Mouse (Mus musculus) B cell, adult 2 months (primary cell): ENCODE measurements around the gene Ptprg.

ENCODE experiments used
- DNase-seq, 2 experiments: peaks; one replicate each; pipeline ENCODE4 v3.0.0; 2022

Gene Ptprg

GRCm38 (mm10) chr14:11833678-11834077, 280.3 kb downstream of the Ptprg start:
- DNase-seq, result no peak

GRCm38 (mm10) chr14:11835706-11836445, 282.5 kb downstream of the Ptprg start:
- DNase-seq, result no peak

DNA sequence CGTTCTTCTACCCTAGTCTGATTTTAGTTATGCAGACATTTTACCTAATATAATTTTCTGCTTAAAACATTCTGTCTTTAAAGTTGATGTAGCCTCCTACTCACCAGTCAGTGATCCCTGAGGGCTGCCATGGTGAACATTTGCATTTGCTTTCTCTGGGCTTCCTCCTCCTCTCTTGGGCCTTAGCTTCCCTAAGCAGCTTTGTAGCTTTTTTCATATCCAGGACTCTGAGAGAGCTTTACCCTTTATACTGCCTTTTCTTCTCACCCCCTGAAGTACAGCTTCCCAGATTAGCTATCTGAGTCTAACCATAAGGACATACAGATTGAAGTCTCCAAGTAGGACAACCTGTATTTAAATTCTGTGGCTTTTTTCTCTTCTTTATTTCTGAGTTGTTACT, 284.4 kb downstream of the Ptprg start:
- DNase-seq, result no peak

GRCm38 (mm10) chr14:11841621-11842020, 288.3 kb downstream of the Ptprg start:
- DNase-seq, result no peak

- no peak for DNase-seq
Measured at GRCm38 (mm10) chr14:11852896-11853295, 299.6 kb downstream of the Ptprg start.

DNA sequence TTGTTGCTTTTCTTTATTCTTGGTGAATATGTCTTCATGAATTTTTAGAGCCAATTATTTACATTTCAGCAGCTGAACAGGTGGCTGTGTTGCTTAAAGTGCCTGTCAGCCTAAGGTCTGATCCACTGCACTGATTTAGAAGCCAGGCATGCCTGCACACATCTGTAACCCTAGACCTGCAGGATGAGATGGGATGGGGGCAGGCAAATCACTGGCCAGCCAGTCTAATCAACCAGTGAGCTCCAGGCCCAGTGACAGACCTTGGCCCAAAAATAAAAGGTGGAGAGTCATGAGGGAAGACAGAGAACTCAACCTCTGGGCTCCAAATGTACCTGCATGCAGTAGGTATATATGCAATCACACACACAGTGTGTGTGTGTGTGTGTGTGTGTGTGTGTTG, 302.2 kb downstream of the Ptprg start:
- no peak for DNase-seq

- DNase-seq, result no peak
Measured at GRCm38 (mm10) chr14:11857928-11858481, 304.7 kb downstream of the Ptprg start.

DNA sequence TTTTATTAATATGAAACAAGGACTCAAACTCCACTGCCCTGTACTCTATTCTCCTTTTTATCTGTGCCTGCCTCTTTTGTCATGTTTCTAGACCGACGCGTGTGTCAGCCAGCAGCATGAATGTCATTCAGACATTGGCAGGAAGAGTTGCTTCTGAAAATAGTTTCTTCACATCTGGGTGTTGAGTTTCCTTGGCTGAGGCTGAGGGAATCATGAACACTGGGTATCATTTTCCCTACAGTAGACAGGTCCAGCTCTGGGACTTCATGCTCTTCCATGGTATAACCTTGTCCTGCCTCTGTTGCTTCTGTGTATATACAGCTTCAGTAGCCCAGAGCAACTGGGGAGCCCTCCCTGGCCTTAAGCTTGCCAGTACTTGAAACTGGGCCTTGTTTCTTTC, 310.0 kb downstream of the Ptprg start:
- no peak for DNase-seq

- no peak for DNase-seq
Measured at GRCm38 (mm10) chr14:11864840-11865239, 311.5 kb downstream of the Ptprg start.

DNA sequence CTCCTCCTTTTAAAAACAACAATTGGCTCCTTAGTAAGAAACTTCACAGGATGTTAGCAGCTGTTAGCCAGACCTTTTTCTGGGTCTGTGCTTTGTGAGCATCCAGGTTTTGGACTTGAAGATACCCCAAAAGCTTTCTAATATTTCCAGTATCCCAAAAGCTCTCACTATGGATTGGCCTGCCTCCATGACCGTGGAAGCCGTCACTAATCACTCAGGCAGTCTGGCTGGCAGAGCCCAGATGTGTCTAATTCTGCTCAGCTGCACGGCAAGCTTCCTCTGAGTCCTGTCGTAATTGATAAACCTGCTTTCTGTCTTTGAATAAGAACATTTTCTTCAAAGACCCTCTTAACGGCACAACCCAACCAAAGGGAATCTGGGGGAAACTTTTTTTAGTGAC, 312.0 kb downstream of the Ptprg start:
- DNase-seq, result no peak

DNA sequence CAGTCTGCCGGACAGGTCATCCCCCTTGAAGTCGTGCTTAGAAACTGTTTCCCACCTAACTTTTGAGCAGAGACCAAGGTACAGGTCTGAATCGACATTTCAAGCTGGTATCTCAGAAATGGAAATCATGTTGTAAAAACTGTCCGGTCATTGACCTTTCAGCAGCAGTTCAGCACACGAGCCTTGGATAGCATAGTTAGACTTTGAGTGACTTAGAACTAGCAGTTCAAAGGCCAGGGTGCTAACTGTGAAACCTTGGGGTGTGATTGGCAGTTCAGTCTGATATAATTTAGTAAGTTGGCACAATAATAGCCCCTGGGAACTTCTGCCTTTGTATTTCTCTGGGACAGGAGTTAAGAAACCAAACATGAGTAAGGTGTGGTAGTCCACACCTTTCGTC, 312.5 kb downstream of the Ptprg start:
- DNase-seq, result no peak

GRCm38 (mm10) chr14:11866416-11866815, 313.1 kb downstream of the Ptprg start:
- DNase-seq, result no peak

GRCm38 (mm10) chr14:11868636-11869035, 315.3 kb downstream of the Ptprg start:
- no peak for DNase-seq

DNA sequence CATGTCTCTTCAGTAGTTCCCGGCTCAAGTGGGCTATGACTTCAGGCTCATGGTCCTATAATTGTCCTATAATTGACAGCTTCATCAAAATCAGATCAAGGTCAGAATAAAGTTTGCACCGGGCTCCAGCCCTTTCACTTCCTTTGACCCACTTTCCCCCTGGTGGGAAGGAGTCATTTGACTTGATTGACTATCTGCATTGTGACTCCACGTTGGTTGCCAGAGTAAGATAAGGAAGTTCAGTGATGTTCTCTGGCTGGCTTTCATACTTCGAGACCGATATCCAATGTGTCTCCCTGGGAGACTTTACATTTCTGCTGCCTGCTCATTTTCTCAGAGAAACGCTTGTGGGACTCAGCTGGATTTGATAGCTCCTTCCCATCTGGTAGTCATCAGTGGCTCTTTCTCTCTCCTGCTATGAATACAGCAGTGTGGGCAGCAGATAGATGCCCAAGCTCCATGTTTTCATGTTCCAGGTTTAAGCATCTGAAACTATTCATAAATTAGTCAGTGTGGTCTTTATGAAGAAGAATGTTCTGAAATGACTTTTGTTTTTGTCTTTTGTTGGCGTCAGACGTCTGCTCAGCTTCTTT, 318.5 kb downstream of the Ptprg start:
- no peak for DNase-seq

GRCm38 (mm10) chr14:11874266-11874665, 320.9 kb downstream of the Ptprg start:
- DNase-seq, result no peak

- no peak for DNase-seq
Measured at GRCm38 (mm10) chr14:11874960-11875889, 321.9 kb downstream of the Ptprg start.

DNA sequence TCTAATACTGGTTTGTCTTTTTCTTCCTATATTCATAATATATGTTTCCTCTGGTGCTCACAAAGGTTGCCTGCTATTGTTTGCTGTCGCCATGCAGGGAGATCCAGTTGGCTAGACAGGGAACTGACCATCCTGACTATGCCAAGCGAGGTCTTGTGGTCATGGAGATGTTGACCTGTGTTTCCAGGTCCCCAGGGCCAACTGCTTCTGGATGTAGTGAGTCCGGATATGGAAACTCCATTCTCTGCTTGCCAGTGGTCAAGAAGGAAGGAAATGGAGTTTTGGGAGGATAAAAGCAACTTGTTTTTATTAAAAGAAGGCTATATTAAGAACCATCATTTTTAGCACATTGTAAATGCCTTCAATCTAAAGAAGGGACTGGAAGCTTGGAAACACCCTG, 327.8 kb downstream of the Ptprg start:
- no peak for DNase-seq

- no peak for DNase-seq
Measured at GRCm38 (mm10) chr14:11883142-11883921, 330.0 kb downstream of the Ptprg start.

GRCm38 (mm10) chr14:11883995-11884394, 330.7 kb downstream of the Ptprg start:
- no peak for DNase-seq

GRCm38 (mm10) chr14:11886417-11886816, 333.1 kb downstream of the Ptprg start:
- DNase-seq, result no peak

- DNase-seq, result no peak
Measured at GRCm38 (mm10) chr14:11890890-11891289, 337.6 kb downstream of the Ptprg start.

DNA sequence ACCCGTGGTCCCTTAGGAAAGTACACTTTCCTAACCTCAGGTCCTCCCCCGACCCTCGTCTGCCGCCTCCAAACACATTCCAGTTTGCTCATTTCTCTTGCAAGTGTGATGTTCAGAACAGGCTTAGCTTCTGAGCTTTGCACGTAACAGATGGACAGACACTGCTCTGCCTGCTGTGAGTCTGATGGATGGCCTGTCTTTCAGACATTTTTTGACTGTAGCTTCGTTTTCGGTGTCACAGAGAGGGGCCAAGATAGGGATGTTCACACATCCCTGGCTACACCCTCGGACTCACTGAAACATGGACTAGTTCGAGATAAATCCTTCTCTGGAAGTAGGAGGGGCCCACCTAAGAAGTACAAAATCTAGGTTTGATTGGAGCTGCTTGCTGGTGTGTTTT, 339.3 kb downstream of the Ptprg start:
- no peak for DNase-seq

DNA sequence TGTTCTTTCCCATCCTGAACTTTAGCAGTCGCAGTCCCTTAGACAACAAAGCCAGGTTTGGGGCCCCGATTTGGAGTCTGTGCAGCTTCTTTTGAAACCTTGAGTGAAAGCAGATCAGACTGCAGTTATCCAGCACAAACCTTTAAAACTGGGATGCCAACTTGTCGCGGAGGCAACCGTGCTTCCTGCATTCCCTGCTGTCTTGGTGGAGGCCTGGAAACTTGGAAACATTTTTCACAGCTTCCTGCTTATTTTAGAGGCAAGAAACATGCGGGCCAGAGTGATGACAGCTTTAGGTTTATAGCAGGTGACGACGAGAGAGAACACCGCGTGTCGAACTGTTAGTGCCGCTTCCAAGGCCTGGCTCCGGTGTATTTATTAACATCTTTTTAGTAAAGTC, 342.2 kb downstream of the Ptprg start:
- DNase-seq, result no peak
